19 mouse cellular contexts compared by ENCODE assay signal in genomic region chr14:54728823-54729653, GRCm38 (mm10). TPM values are rescaled to one million over a fixed set of nuclear protein-coding genes. Genes with fewer than 3 reads are reported as not detected.
DNase-seq lines count a peak whose midpoint lies in the region; ATAC-seq lines count a peak whose summit lies in the region.
"Had no signal": no experiment of that assay in that cellular context is flagged by ENCODE, and none has a peak within 500 bp of the region (broad histone marks: within the 10 kb centered on the region; RNA-seq: fewer than 3 reads in every experiment).

No protein-coding gene starts in this region.

- no peaks in the 10 kb centered on the region for H3K4me1 ChIP-seq in hindbrain, embryonic 15.5 days (replicated peaks)
- H3K4me1 ChIP-seq in hindbrain, embryonic 14.5 days (replicated peaks; ENCODE audit: control insufficient read depth, insufficient read depth, low read length), result no peaks in the 10 kb centered on the region
- H3K4me1 ChIP-seq: embryonic facial prominence, embryonic 15.5 days; stomach, embryonic 15.5 days had no signal

- H3K27ac ChIP-seq in hindbrain, embryonic 15.5 days (replicated peaks), result no peak overlapping the region
- no peak overlapping the region for H3K27ac ChIP-seq in hindbrain, embryonic 14.5 days
- H3K27ac ChIP-seq: embryonic facial prominence, embryonic 15.5 days; gastrocnemius, adult 2 months; hindbrain, embryonic 10.5 days; macrophage; stomach, embryonic 15.5 days had no signal

- H3K36me3 ChIP-seq in hindbrain, embryonic 15.5 days, result no peaks in the 10 kb centered on the region
- no peaks in the 10 kb centered on the region for H3K36me3 ChIP-seq in hindbrain, embryonic 14.5 days (replicated peaks; ENCODE audit: control insufficient read depth, insufficient read depth)
- H3K36me3 ChIP-seq: embryonic facial prominence, embryonic 15.5 days; hindbrain, embryonic 10.5 days; stomach, embryonic 15.5 days had no signal

- H3K4me3 ChIP-seq in hindbrain, embryonic 15.5 days, result no peak overlapping the region
- no peak overlapping the region for H3K4me3 ChIP-seq in hindbrain, embryonic 14.5 days (replicated peaks; ENCODE audit: low read length)
- H3K4me3 ChIP-seq: embryonic facial prominence, embryonic 15.5 days; gastrocnemius, adult 2 months; hindbrain, embryonic 10.5 days; stomach, embryonic 15.5 days had no signal

- no peak overlapping the region for H3K4me2 ChIP-seq in hindbrain, embryonic 15.5 days
- H3K4me2 ChIP-seq in hindbrain, embryonic 14.5 days (replicated peaks), result no peak overlapping the region
- H3K4me2 ChIP-seq: embryonic facial prominence, embryonic 15.5 days; heart, embryonic 11.5 days; stomach, embryonic 15.5 days had no signal

- peak; percentile 34; the same call in 1 of the 2 replicates for ATAC-seq in hindbrain, embryonic 15.5 days (ENCODE audit: low FRiP score, low read depth)
- no peak for ATAC-seq in hindbrain, embryonic 14.5 days (ENCODE audit: low FRiP score)
- ATAC-seq in erythroblast, adult 5-6 weeks (replicated peaks; ENCODE audit: low FRiP score, poor library complexity, severe bottlenecking), result no peak
- ATAC-seq: CD4-positive, CD25-positive, alpha-beta regulatory T cell, adult 4 months had no signal

- no peak for DNase-seq in hindbrain, embryonic 14.5 days (ENCODE audit: low spot score)
- DNase-seq in right cerebral cortex, adult 2 months (ENCODE audit: low spot score in 2 of 2), result peak; percentile 41 to 49
- DNase-seq in right cerebral cortex, postnatal 10 days (ENCODE audit: low spot score in 2 of 2), result no peak
- peak; percentile 60 to 68 for DNase-seq in cerebellum, postnatal 25 days
- DNase-seq in heart, postnatal 4 days, result no peak
- DNase-seq: gastrocnemius, adult 2 months; kidney, adult 9 months had no signal

- H3K27me3 ChIP-seq in hindbrain, embryonic 15.5 days, result no peaks in the 10 kb centered on the region
- no peaks in the 10 kb centered on the region for H3K27me3 ChIP-seq in hindbrain, embryonic 14.5 days (ENCODE audit: control insufficient read depth, insufficient read depth, low read length)
- H3K27me3 ChIP-seq: embryonic facial prominence, embryonic 15.5 days; stomach, embryonic 15.5 days had no signal

- H3K9me3 ChIP-seq in hindbrain, embryonic 15.5 days, result no peaks in the 10 kb centered on the region
- no peaks in the 10 kb centered on the region for H3K9me3 ChIP-seq in hindbrain, embryonic 14.5 days (ENCODE audit: control insufficient read depth, low read length)
- H3K9me3 ChIP-seq: embryonic facial prominence, embryonic 15.5 days; hindbrain, embryonic 10.5 days; stomach, embryonic 15.5 days had no signal

- H3K9ac ChIP-seq in hindbrain, embryonic 15.5 days, result no peak overlapping the region
- H3K9ac ChIP-seq in hindbrain, embryonic 14.5 days, result no peak overlapping the region
- H3K9ac ChIP-seq: embryonic facial prominence, embryonic 15.5 days; stomach, embryonic 15.5 days had no signal

- 68% methylated on average over 13 of the region's 13 CpGs for WGBS in hindbrain, embryonic 15.5 days
- WGBS in hindbrain, embryonic 14.5 days, result 63% methylated on average over 13 of the region's 13 CpGs

RNA-seq across cellular contexts. Expression of gene Cebpe, which starts 17.1 kb away (rescaled TPM):
- not detected in 2 replicates for polyA plus RNA-seq in hindbrain, embryonic 15.5 days (2015; fragmentation: Nextera tagmentation; extraction: Ambion mirVana)
- polyA plus RNA-seq in hindbrain, embryonic 14.5 days (2014; fragmentation: Nextera tagmentation; extraction: Ambion mirVana), result not detected in 2 replicates
- 22.4 and 29.4 TPM in 2 replicates for total RNA-seq in erythroblast, adult 5-6 weeks (2015; ENCODE audit: low replicate concordance)
- 27.7 and 53.0 TPM in 2 replicates for total RNA-seq in erythroblast, adult 5-6 weeks (2017; ENCODE audit: low replicate concordance)
- not detected for total RNA-seq in heart, postnatal 4 days (2021)
- total RNA-seq: gastrocnemius, adult 2 months; layer of hippocampus, adult 18-20 months had no signal
- polyA plus RNA-seq: CD4-positive, CD25-positive, alpha-beta regulatory T cell, adult 4 months; embryonic facial prominence, embryonic 15.5 days; heart, embryonic 11.5 days; hindbrain, embryonic 10.5 days; limb, embryonic 11.5 days had no signal

RNA-seq across cellular contexts. Expression of gene Gm29776, which starts 30.4 kb away (rescaled TPM):
- 0.28 and 0.30 TPM in 2 replicates for polyA plus RNA-seq in hindbrain, embryonic 15.5 days (2015; fragmentation: Nextera tagmentation; extraction: Ambion mirVana)
- polyA plus RNA-seq in hindbrain, embryonic 14.5 days (2014; fragmentation: Nextera tagmentation; extraction: Ambion mirVana), result 0.21 and 0.29 TPM in 2 replicates
- total RNA-seq in erythroblast, adult 5-6 weeks (2015; ENCODE audit: low replicate concordance), result not detected in 2 replicates
- total RNA-seq in erythroblast, adult 5-6 weeks (2017; ENCODE audit: low replicate concordance), result not detected in 2 replicates
- total RNA-seq in heart, postnatal 4 days (2021), result under 1 TPM; 0.14 to 0.16 TPM
- total RNA-seq: adrenal gland, adult 18-20 months; gastrocnemius, adult 2 months; layer of hippocampus, adult 18-20 months had no signal
- polyA plus RNA-seq: CD4-positive, CD25-positive, alpha-beta regulatory T cell, adult 4 months; macrophage; small intestine, adult 2 months had no signal

RNA-seq across cellular contexts. Expression of gene Acin1, which starts 42.3 kb away (rescaled TPM):
- polyA plus RNA-seq in hindbrain, embryonic 15.5 days (2015; fragmentation: Nextera tagmentation; extraction: Ambion mirVana), result 124 and 137 TPM in 2 replicates
- polyA plus RNA-seq in hindbrain, embryonic 14.5 days (2014; fragmentation: Nextera tagmentation; extraction: Ambion mirVana), result 98.2 and 99.1 TPM in 2 replicates
- total RNA-seq in erythroblast, adult 5-6 weeks (2015; ENCODE audit: low replicate concordance), result 173 and 217 TPM in 2 replicates
- total RNA-seq in erythroblast, adult 5-6 weeks (2017; ENCODE audit: low replicate concordance), result 369 and 562 TPM in 2 replicates
- 100 to 1,000 TPM; 119 to 129 TPM for total RNA-seq in heart, postnatal 4 days (2021)

RNA-seq across cellular contexts. Expression of gene 1700123O20Rik, which starts 43.0 kb away (rescaled TPM):
- 67.6 and 68.3 TPM in 2 replicates for polyA plus RNA-seq in hindbrain, embryonic 15.5 days (2015; fragmentation: Nextera tagmentation; extraction: Ambion mirVana)
- 67.1 and 71.2 TPM in 2 replicates for polyA plus RNA-seq in hindbrain, embryonic 14.5 days (2014; fragmentation: Nextera tagmentation; extraction: Ambion mirVana)
- total RNA-seq in erythroblast, adult 5-6 weeks (2015; ENCODE audit: low replicate concordance), result 22.7 and 25.5 TPM in 2 replicates
- total RNA-seq in erythroblast, adult 5-6 weeks (2017; ENCODE audit: low replicate concordance), result 18.1 and 25.8 TPM in 2 replicates
- 10 to 100 TPM; 19.3 to 20.9 TPM for total RNA-seq in heart, postnatal 4 days (2021)

RNA-seq across cellular contexts. Expression of gene Slc7a8, which starts 52.7 kb away (rescaled TPM):
- polyA plus RNA-seq in hindbrain, embryonic 15.5 days (2015; fragmentation: Nextera tagmentation; extraction: Ambion mirVana), result 8.0 and 9.1 TPM in 2 replicates
- polyA plus RNA-seq in hindbrain, embryonic 14.5 days (2014; fragmentation: Nextera tagmentation; extraction: Ambion mirVana), result 9.8 and 10.7 TPM in 2 replicates
- total RNA-seq in erythroblast, adult 5-6 weeks (2015; ENCODE audit: low replicate concordance), result 7.7 and 10.8 TPM in 2 replicates
- total RNA-seq in erythroblast, adult 5-6 weeks (2017; ENCODE audit: low replicate concordance), result 1.4 and 1.8 TPM in 2 replicates
- 1 to 10 TPM; 1.9 to 2.0 TPM for total RNA-seq in heart, postnatal 4 days (2021)

Comparison
In these comparisons a context has a peak if more than half of its experiments do, and no peak if none do; other contexts are left out.
1. DNase-seq: peak in right cerebral cortex, adult 2 months (2 of 2) and cerebellum, postnatal 25 days (2 of 2); none in hindbrain, embryonic 14.5 days (single experiment), right cerebral cortex, postnatal 10 days (0 of 2) and heart, postnatal 4 days (single experiment).
2. RNA of gene Cebpe, which starts 17.1 kb away (total RNA-seq): 22.4 to 53.0 TPM in erythroblast, adult 5-6 weeks; not detected in heart, postnatal 4 days; every median in the first group is over 10 times any median in the second.